Mouse (Mus musculus): ENCODE results near the gene Agtpbp1. TPM values are rescaled to one million over a fixed set of nuclear protein-coding genes. Genes with fewer than 3 reads are reported as not detected.

Agtpbp1 gene
- polyA plus RNA-seq, 1 experiment, result 7.5 TPM

DNA sequence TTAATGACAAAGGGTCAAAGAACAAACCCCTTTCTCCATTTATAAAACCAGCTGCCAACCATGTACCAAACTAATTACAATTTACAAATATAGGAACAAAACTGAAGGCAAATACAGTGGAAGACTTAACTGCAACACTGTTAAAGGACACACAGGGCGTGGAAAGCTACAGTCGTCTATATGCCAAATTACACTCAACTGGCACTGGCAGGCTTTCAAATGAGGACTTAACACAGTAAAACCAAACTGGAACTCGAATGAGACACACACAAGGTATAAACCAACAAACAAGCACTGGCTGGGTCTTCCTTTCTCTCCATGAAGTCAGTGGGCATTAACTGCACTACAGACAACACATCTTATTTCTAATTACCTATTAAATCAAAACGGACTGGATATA, 94.3 kb downstream of the Agtpbp1 start:
- H3K27me3 ChIP-seq (ENCODE audit: control insufficient read depth, insufficient read depth, insufficient read length), result no peaks in the 10 kb centered on the region
- TF ChIP-seq FOSL1 (IDR thresholded peaks at IDR 0.05; ENCODE audit: insufficient read depth, low read length, poor library complexity, severe bottlenecking) (no peak), CEBPB (IDR thresholded peaks at IDR 0.05; ENCODE audit: low read depth) (no peak), MYOG (IDR thresholded peaks at IDR 0.05; ENCODE audit: control insufficient read depth, extremely low read depth, insufficient read length) (no peak), MYOD1 (IDR thresholded peaks at IDR 0.05; ENCODE audit: control insufficient read depth, insufficient read length, low read depth) (no peak), CTCF (IDR thresholded peaks at IDR 0.05; ENCODE audit: control insufficient read depth, insufficient read depth, insufficient read length) (no peak), MAX (IDR thresholded peaks at IDR 0.05) (no peak), USF1 (IDR thresholded peaks at IDR 0.05; ENCODE audit: low read depth) (no peak)
- no peaks in the 10 kb centered on the region for H3K79me2 ChIP-seq (ENCODE audit: control insufficient read depth, insufficient read depth)
- H3ac ChIP-seq (ENCODE audit: control insufficient read depth, insufficient read length, low read depth), result no peak overlapping the region
- H3K36me3 ChIP-seq (ENCODE audit: control insufficient read depth, insufficient read depth), result peaks cover 19% of the 10 kb centered on the region
- no peaks in the 10 kb centered on the region for H3K79me3 ChIP-seq (ENCODE audit: low read depth)
- no peak overlapping the region for H3K4me3 ChIP-seq (ENCODE audit: insufficient read depth, poor library complexity, severe bottlenecking)

DNA sequence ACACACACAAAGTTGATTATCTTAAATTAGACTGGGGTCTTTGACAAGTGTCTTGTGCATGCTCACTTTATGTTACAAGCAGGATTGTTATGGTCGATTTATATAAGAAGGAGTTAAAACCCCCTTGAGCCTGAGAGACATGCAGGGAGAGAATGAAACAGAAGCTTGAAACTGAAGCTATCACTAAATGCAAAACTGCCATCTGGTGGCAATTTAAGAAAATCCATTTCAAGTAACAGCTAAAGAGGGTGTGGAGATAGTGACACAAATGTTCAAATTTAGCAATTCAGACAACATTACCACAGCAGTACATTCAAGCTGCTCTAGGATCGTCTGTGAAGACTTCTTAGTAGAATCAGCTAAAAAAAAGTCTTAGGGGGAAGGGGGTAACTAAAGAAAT, 95.9 kb downstream of the Agtpbp1 start:
- Histone ChIP-seq H3K79me3 (ENCODE audit: low read depth) (no peaks in the 10 kb centered on the region), H3K36me3 (ENCODE audit: control insufficient read depth, insufficient read depth) (peaks cover 7% of the 10 kb centered on the region)
- no peak for TF ChIP-seq FOSL1 (IDR thresholded peaks at IDR 0.05; ENCODE audit: insufficient read depth, low read length, poor library complexity, severe bottlenecking)
- no peak for TF ChIP-seq CTCF (IDR thresholded peaks at IDR 0.05; ENCODE audit: control insufficient read depth, insufficient read depth, insufficient read length)
- TF ChIP-seq MYOG (IDR thresholded peaks at IDR 0.05; ENCODE audit: control insufficient read depth, extremely low read depth, insufficient read length), result no peak

DNA sequence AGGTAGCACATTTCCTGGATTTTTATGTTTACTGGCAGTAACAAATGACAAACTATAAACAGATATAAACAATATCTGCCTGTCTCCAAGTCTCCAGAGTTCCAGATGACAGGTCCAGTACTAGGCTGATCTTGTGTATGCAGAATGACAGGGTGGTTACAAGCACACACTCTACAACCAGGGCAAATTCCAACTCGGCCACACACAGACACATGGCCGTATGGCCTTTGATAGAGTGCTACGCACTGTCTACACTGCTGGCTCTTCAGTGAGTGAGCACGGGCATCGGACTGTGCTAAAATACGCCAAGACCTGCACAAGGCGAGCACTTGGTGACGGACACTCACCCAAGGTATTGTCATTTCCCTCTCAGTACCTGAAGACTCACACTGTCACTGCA, 97.7 kb downstream of the Agtpbp1 start:
- Histone ChIP-seq H3K27me3 (ENCODE audit: control insufficient read depth, insufficient read depth, insufficient read length) (no peaks in the 10 kb centered on the region), H3K4me3 (ENCODE audit: insufficient read depth, poor library complexity, severe bottlenecking) (no peak overlapping the region), H3K79me2 (ENCODE audit: control insufficient read depth, insufficient read depth) (no peaks in the 10 kb centered on the region), H3ac (ENCODE audit: control insufficient read depth, insufficient read length, low read depth) (no peak overlapping the region), H3K36me3 (ENCODE audit: control insufficient read depth, insufficient read depth) (peaks cover 3% of the 10 kb centered on the region), H3K79me3 (ENCODE audit: low read depth) (no peaks in the 10 kb centered on the region)
- no peak for TF ChIP-seq MAX (IDR thresholded peaks at IDR 0.05)
- no peak for TF ChIP-seq USF1 (IDR thresholded peaks at IDR 0.05; ENCODE audit: low read depth)
- no peak for TF ChIP-seq MYOG (IDR thresholded peaks at IDR 0.05; ENCODE audit: control insufficient read depth, extremely low read depth, insufficient read length)
- no peak for TF ChIP-seq CEBPB (IDR thresholded peaks at IDR 0.05; ENCODE audit: low read depth)
- no peak for TF ChIP-seq MYOD1 (IDR thresholded peaks at IDR 0.05; ENCODE audit: control insufficient read depth, insufficient read length, low read depth)
- no peak for TF ChIP-seq CTCF (IDR thresholded peaks at IDR 0.05; ENCODE audit: control insufficient read depth, insufficient read depth, insufficient read length)
- no peak for TF ChIP-seq FOSL1 (IDR thresholded peaks at IDR 0.05; ENCODE audit: insufficient read depth, low read length, poor library complexity, severe bottlenecking)

More for the DNA sequence above, 95.9 kb downstream of the Agtpbp1 start:
- H3K27me3 ChIP-seq (ENCODE audit: control insufficient read depth, insufficient read depth, insufficient read length), result no peaks in the 10 kb centered on the region
- H3ac ChIP-seq (ENCODE audit: control insufficient read depth, insufficient read length, low read depth), result no peak overlapping the region
- no peak overlapping the region for H3K4me3 ChIP-seq (ENCODE audit: insufficient read depth, poor library complexity, severe bottlenecking)
- H3K79me2 ChIP-seq (ENCODE audit: control insufficient read depth, insufficient read depth), result no peaks in the 10 kb centered on the region

DNA sequence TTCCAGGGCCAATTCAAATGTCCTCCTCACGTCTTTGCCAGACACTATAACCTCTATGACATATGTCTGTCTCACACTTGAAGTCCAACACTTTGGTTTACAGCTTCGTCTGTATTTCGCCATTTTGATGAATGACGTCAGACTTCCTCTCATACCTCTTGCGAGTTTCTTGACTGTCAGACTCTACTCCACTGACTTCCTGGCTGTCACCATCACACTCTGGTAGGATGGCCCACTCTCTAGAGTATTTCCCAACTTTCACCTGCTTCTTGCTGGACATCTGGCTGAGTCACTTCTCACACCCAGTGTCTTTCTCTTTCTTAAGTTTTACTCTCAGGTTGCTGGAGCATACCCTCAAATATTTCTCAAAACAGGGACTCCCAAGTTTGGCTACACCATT, 98.8 kb downstream of the Agtpbp1 start:
- H3K79me3 ChIP-seq (ENCODE audit: low read depth), result no peaks in the 10 kb centered on the region
- H3K27me3 ChIP-seq (ENCODE audit: control insufficient read depth, insufficient read depth, insufficient read length), result no peaks in the 10 kb centered on the region
- H3K4me3 ChIP-seq (ENCODE audit: insufficient read depth, poor library complexity, severe bottlenecking), result no peak overlapping the region
- H3K36me3 ChIP-seq (ENCODE audit: control insufficient read depth, insufficient read depth), result no peaks in the 10 kb centered on the region
- TF ChIP-seq MYOG (IDR thresholded peaks at IDR 0.05; ENCODE audit: control insufficient read depth, extremely low read depth, insufficient read length) (no peak), MAX (IDR thresholded peaks at IDR 0.05) (no peak), CEBPB (IDR thresholded peaks at IDR 0.05; ENCODE audit: low read depth) (no peak), MYOD1 (IDR thresholded peaks at IDR 0.05; ENCODE audit: control insufficient read depth, insufficient read length, low read depth) (no peak), CTCF (IDR thresholded peaks at IDR 0.05; ENCODE audit: control insufficient read depth, insufficient read depth, insufficient read length) (no peak), USF1 (IDR thresholded peaks at IDR 0.05; ENCODE audit: low read depth) (no peak), FOSL1 (IDR thresholded peaks at IDR 0.05; ENCODE audit: insufficient read depth, low read length, poor library complexity, severe bottlenecking) (no peak)
- no peaks in the 10 kb centered on the region for H3K79me2 ChIP-seq (ENCODE audit: control insufficient read depth, insufficient read depth)
- H3ac ChIP-seq (ENCODE audit: control insufficient read depth, insufficient read length, low read depth), result no peak overlapping the region

DNA sequence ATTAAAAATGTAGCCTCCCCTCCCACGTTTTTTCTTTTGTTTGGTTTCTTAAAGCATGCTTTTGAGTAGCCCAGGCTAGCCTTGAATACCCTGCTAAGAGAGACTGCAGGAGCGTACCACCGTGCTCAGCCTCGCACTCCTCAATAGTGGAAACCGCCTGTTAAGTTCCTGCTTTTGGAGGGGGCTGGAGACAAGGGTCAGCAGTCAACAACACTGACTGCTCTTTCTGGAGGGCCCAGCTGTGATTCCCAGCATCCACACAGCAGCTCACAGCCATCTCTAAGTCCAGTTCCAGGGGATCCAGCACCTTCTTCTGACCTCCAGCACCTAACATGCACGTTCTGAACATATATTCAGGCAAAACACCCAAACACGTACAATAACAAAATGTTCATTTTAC, 99.6 kb downstream of the Agtpbp1 start:
- TF ChIP-seq MAX (IDR thresholded peaks at IDR 0.05) (no peak), MYOG (IDR thresholded peaks at IDR 0.05; ENCODE audit: control insufficient read depth, extremely low read depth, insufficient read length) (no peak), CEBPB (IDR thresholded peaks at IDR 0.05; ENCODE audit: low read depth) (no peak), FOSL1 (IDR thresholded peaks at IDR 0.05; ENCODE audit: insufficient read depth, low read length, poor library complexity, severe bottlenecking) (no peak), CTCF (IDR thresholded peaks at IDR 0.05; ENCODE audit: control insufficient read depth, insufficient read depth, insufficient read length) (no peak), USF1 (IDR thresholded peaks at IDR 0.05; ENCODE audit: low read depth) (no peak), MYOD1 (IDR thresholded peaks at IDR 0.05; ENCODE audit: control insufficient read depth, insufficient read length, low read depth) (no peak)
- no peaks in the 10 kb centered on the region for H3K79me2 ChIP-seq (ENCODE audit: control insufficient read depth, insufficient read depth)

DNA sequence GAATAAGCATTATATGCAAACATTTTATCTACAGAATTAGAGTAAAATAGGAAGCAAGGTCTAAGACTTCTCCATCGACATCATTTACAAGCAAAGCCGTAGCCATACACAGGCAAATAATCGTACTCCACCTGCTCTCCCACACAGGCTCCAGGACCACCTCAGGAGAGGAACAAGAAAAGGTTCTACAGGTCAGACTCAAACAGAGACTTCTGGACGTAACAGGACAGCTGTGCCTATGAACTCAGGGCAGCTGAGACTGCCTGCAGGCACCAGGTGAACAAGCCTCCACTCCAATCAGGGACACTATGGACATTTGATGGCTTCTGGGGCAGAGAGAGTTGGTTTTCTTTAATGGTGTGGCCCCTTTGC, 103.6 kb downstream of the Agtpbp1 start:
- no peak for TF ChIP-seq MYOD1 (IDR thresholded peaks at IDR 0.05; ENCODE audit: control insufficient read depth, insufficient read length, low read depth)
- TF ChIP-seq FOSL1 (IDR thresholded peaks at IDR 0.05; ENCODE audit: insufficient read depth, low read length, poor library complexity, severe bottlenecking), result no peak
- TF ChIP-seq MAX (IDR thresholded peaks at IDR 0.05), result no peak
- no peak for TF ChIP-seq USF1 (IDR thresholded peaks at IDR 0.05; ENCODE audit: low read depth)
- TF ChIP-seq CEBPB (IDR thresholded peaks at IDR 0.05; ENCODE audit: low read depth), result no peak
- Histone ChIP-seq H3ac (ENCODE audit: control insufficient read depth, insufficient read length, low read depth) (no peak overlapping the region), H3K27me3 (ENCODE audit: control insufficient read depth, insufficient read depth, insufficient read length) (no peaks in the 10 kb centered on the region), H3K4me3 (ENCODE audit: insufficient read depth, poor library complexity, severe bottlenecking) (no peak overlapping the region), H3K79me3 (ENCODE audit: low read depth) (no peaks in the 10 kb centered on the region), H3K79me2 (ENCODE audit: control insufficient read depth, insufficient read depth) (no peaks in the 10 kb centered on the region), H3K36me3 (ENCODE audit: control insufficient read depth, insufficient read depth) (peaks cover 7% of the 10 kb centered on the region)

More for the DNA sequence above, 99.6 kb downstream of the Agtpbp1 start:
- no peak overlapping the region for H3ac ChIP-seq (ENCODE audit: control insufficient read depth, insufficient read length, low read depth)
- no peaks in the 10 kb centered on the region for H3K27me3 ChIP-seq (ENCODE audit: control insufficient read depth, insufficient read depth, insufficient read length)
- H3K4me3 ChIP-seq (ENCODE audit: insufficient read depth, poor library complexity, severe bottlenecking), result no peak overlapping the region
- H3K36me3 ChIP-seq (ENCODE audit: control insufficient read depth, insufficient read depth), result no peaks in the 10 kb centered on the region
- H3K79me3 ChIP-seq (ENCODE audit: low read depth), result no peaks in the 10 kb centered on the region
